Mouse (Mus musculus) left cerebral cortex, adult 6 months (tissue): ENCODE results near the gene Oma1. TPM values are rescaled to one million over a fixed set of nuclear protein-coding genes. Genes with fewer than 3 reads are reported as not detected.

Experiments used
- long read RNA-seq, 2 experiments: library from polyadenylated mRNA; unstranded; transcript quantifications; one replicate each; pipeline ENCODE4 v2.0.0; 2019 to 2020
- polyA plus RNA-seq: library from polyadenylated mRNA; unstranded; fragments of <200 nt; fragmentation: Nextera tagmentation; gene quantifications from 2 replicates; pipeline ENCODE4 v1.2.3, GENCODE M21; 2021

The Oma1 gene
- 10.0 and 11.4 TPM in 2 replicates for polyA plus RNA-seq
- long read RNA-seq, experiment 1, transcript Oma1-201 (9 exons, 1,915 nt), result major isoform, 42 of 58 reads
- long read RNA-seq, experiment 1, partial matches to known transcripts, result 1 of 58 reads
- long read RNA-seq, experiment 1, other reads (novel, unspliced or antisense), result 15 of 58 reads
- long read RNA-seq, experiment 2, transcript Oma1-201 (9 exons, 1,915 nt), result major isoform, 9 of 17 reads
- long read RNA-seq, experiment 2, partial matches to known transcripts, result 1 of 17 reads
- long read RNA-seq, experiment 2, other reads (novel, unspliced or antisense), result 7 of 17 reads

GRCm38 (mm10) chr4:103313587-103314525 is at the start of gene Oma1:
TSS of gene Oma1 (plus strand) at chr4:103313812.

DNA sequence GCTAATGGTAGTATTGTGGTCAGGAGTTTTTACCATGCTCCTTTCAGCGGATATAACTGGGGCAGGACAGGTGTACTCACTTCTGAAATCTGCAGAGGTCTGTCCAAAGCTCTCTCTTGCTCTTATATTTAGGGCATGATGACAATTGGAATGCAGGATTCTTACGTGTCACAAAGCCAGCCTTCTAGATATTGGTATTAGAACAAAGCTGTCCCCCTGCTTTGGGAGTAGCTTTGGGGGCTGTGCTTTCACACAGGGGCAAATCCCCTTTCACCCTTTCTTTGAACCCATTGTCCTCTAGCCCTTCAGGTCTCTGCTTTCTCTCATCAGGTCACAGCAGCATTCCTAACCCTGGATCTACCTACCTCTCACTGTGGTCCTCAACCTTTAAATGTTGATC is 22.8 kb upstream of the Oma1 start, which contains the start of gene 4921539E11Rik:
TSS of gene 4921539E11Rik (minus strand) at position 101 of the 400 bp plus-strand sequence.

Other genes with a start within 250 kb of the Oma1 start
- gene Mier1, start 199.4 kb upstream of the Oma1 start, polyA plus RNA-seq, result 23.2 and 32.1 TPM in 2 replicates
- gene Wdr78, start 199.3 kb upstream of the Oma1 start, polyA plus RNA-seq, result 2.4 and 2.6 TPM in 2 replicates
- 2.5 and 6.2 TPM in 2 replicates for gene Slc35d1, start 98.6 kb upstream of the Oma1 start, polyA plus RNA-seq
- gene 4921539E11Rik, start 22.9 kb upstream of the Oma1 start, polyA plus RNA-seq, result not detected in 2 replicates